31 mouse cellular contexts compared by ENCODE assay signal in the genomic region with DNA sequence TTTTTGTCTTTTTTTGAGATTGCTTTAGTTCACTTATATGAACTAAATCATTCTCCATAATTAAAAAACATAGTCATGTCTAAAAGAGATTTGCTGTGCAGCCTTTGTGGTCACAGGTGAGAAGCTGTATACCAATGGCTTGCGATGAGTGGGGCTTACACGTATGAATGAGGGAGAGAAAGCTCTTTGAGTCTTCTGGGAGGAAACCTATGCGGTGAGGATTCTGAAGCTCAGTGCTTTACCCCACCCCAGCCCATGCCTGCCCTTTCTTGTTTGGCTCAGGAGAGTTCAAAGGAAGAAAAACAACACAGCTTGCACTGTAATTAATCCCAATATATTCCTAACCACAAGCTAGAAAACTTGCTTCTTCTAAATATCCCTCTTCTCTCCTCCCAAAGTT. TPM values are rescaled to one million over a fixed set of nuclear protein-coding genes. Genes with fewer than 3 reads are reported as not detected.
DNase-seq lines count a peak whose midpoint lies in the region; ATAC-seq and TF ChIP-seq lines count a peak whose summit lies in the region.
"Had no signal": no experiment of that assay in that cellular context is flagged by ENCODE, and none has a peak within 500 bp of the region (broad histone marks: within the 10 kb centered on the region; RNA-seq: fewer than 3 reads in every experiment).

No protein-coding gene starts in this region.

- 0 out of 2 replicates have a peak, but pooled peaks have one; percentile 28 for ATAC-seq in liver, embryonic 14.5 days (ENCODE audit: insufficient read depth)
- ATAC-seq in megakaryocyte, adult 5-6 weeks (ENCODE audit: poor library complexity, severe bottlenecking): peak; percentile 40; the same call in 1 of the 2 replicates
- no peak for ATAC-seq in forebrain, embryonic 14.5 days
- ATAC-seq: activated CD4-positive, CD25-positive, alpha-beta regulatory T cell, adult 4 months; forebrain, embryonic 16.5 days; hindbrain, postnatal 0 days; inflammation-experienced regulatory T-cells, adult 6 months had no signal

- no peaks in the 10 kb centered on the region for H3K27me3 ChIP-seq in liver, embryonic 14.5 days (ENCODE audit: control insufficient read depth, insufficient read depth, low read length)
- H3K27me3 ChIP-seq in forebrain, embryonic 14.5 days (replicated peaks; ENCODE audit: control insufficient read depth, insufficient read depth, low read length): no peaks in the 10 kb centered on the region
- H3K27me3 ChIP-seq: CH12.LX; embryonic facial prominence, embryonic 13.5 days; forebrain, embryonic 12.5 days; heart, embryonic 12.5 days; heart, embryonic 15.5 days had no signal

- 61% methylated on average over 3 of the region's 3 CpGs for WGBS in liver, embryonic 14.5 days (ENCODE audit: insufficient replicate concordance)
- 90% methylated on average over 3 of the region's 3 CpGs for WGBS in forebrain, embryonic 14.5 days

- H3K4me1 ChIP-seq in liver, embryonic 14.5 days (replicated peaks; ENCODE audit: control insufficient read depth in 2 of 2, insufficient read depth in 2 of 2, low read length in 1 of 2): peaks cover 19 to 28% of the 10 kb centered on the region in 2 experiments
- no peaks in the 10 kb centered on the region for H3K4me1 ChIP-seq in forebrain, embryonic 14.5 days (ENCODE audit: control insufficient read depth, insufficient read depth, low read length)
- H3K4me1 ChIP-seq: embryonic facial prominence, embryonic 10.5 days; embryonic facial prominence, embryonic 13.5 days; heart, embryonic 12.5 days; heart, embryonic 15.5 days had no signal

- no peak overlapping the region for H3K9ac ChIP-seq in liver, embryonic 14.5 days (replicated peaks)
- H3K9ac ChIP-seq in forebrain, embryonic 14.5 days (ENCODE audit: low read length): no peak overlapping the region
- H3K9ac ChIP-seq: embryonic facial prominence, embryonic 13.5 days; forebrain, embryonic 12.5 days; heart, embryonic 12.5 days; heart, embryonic 15.5 days; hindbrain, embryonic 14.5 days had no signal

- no peak overlapping the region for H3K27ac ChIP-seq in liver, embryonic 14.5 days
- H3K27ac ChIP-seq in forebrain, embryonic 14.5 days (ENCODE audit: low read depth, low read length): no peak overlapping the region
- H3K27ac ChIP-seq: embryonic facial prominence, embryonic 10.5 days; embryonic facial prominence, embryonic 13.5 days; forebrain, embryonic 12.5 days; heart, embryonic 15.5 days; hindbrain, embryonic 14.5 days; hindbrain, postnatal 0 days had no signal

- no peak for DNase-seq in liver, embryonic 14.5 days (ENCODE audit: low read depth in 3 of 3, low spot score in 3 of 3)
- no peak for DNase-seq in liver
- DNase-seq in CD4-positive helper T cell, adult 2 months (ENCODE audit: low read depth, low spot score): peak; percentile 46
- peak; percentile 48 to 66 for DNase-seq in CD8-positive naive resting alpha-beta T cell, adult 2 months (ENCODE audit: low read depth in 2 of 2, low spot score in 2 of 2)
- no peak for DNase-seq in forebrain, embryonic 14.5 days (ENCODE audit: low spot score)
- DNase-seq in heart, postnatal 4 days: no peak
- DNase-seq: adrenal gland, adult 8-10 months; adrenal gland, postnatal 25 days; cerebellum, adult 11-12 months; cerebellum, adult 8-10 months; cerebellum, postnatal 10 days; cerebellum, postnatal 36 days; embryo, embryonic 11 days; gastrocnemius, postnatal 10 days; heart, adult 18-20 months; heart, postnatal 10 days; heart, postnatal 36 days had no signal

- no peak for TF ChIP-seq CTCF in liver, embryonic 14.5 days (IDR thresholded peaks at IDR 0.05; ENCODE audit: low read depth)

- no peaks in the 10 kb centered on the region for H3K36me3 ChIP-seq in liver, embryonic 14.5 days (replicated peaks; ENCODE audit: control insufficient read depth, insufficient read depth, low read depth)
- H3K36me3 ChIP-seq in forebrain, embryonic 14.5 days (ENCODE audit: control insufficient read depth, insufficient read depth, low read length): no peaks in the 10 kb centered on the region
- H3K36me3 ChIP-seq: embryonic facial prominence, embryonic 10.5 days; embryonic facial prominence, embryonic 13.5 days; forebrain, embryonic 12.5 days; G1E; heart, embryonic 12.5 days; heart, embryonic 15.5 days had no signal

- H3K4me3 ChIP-seq in liver, embryonic 14.5 days (ENCODE audit: insufficient read depth in 1 of 2, low read depth in 2 of 2, low read length in 2 of 2): no peak overlapping the region
- H3K4me3 ChIP-seq in forebrain, embryonic 14.5 days (ENCODE audit: low read depth, low read length): no peak overlapping the region
- H3K4me3 ChIP-seq: embryonic facial prominence, embryonic 10.5 days; embryonic facial prominence, embryonic 13.5 days; erythroblast, embryonic 14.5 days; forebrain, embryonic 12.5 days; heart, embryonic 12.5 days; heart, embryonic 15.5 days had no signal

- H3K9me3 ChIP-seq in liver, embryonic 14.5 days (ENCODE audit: control insufficient read depth, low read length): no peaks in the 10 kb centered on the region
- no peaks in the 10 kb centered on the region for H3K9me3 ChIP-seq in forebrain, embryonic 14.5 days (replicated peaks; ENCODE audit: control insufficient read depth, low read length)
- H3K9me3 ChIP-seq: embryonic facial prominence, embryonic 10.5 days; embryonic facial prominence, embryonic 13.5 days; forebrain, embryonic 12.5 days; G1E; heart, embryonic 12.5 days; heart, embryonic 15.5 days had no signal

- no peak for TF ChIP-seq EP300 in liver, embryonic 14.5 days (IDR thresholded peaks at IDR 0.05; ENCODE audit: low read depth)

- no peak overlapping the region; the same call in 1 of the 2 replicates for H3K4me2 ChIP-seq in liver, embryonic 14.5 days (ENCODE audit: low read depth)
- H3K4me2 ChIP-seq in forebrain, embryonic 14.5 days (ENCODE audit: low read length): no peak overlapping the region
- H3K4me2 ChIP-seq: embryonic facial prominence, embryonic 13.5 days; forebrain, embryonic 12.5 days; heart, embryonic 12.5 days; heart, embryonic 15.5 days; hindbrain, embryonic 14.5 days had no signal

RNA-seq across cellular contexts. Expression of a gene that starts 53.4 kb away (rescaled TPM):
- 30.2 and 32.9 TPM in 2 replicates for polyA plus RNA-seq in liver, embryonic 14.5 days (2012; rRNA removed)
- 128 and 149 TPM in 2 replicates for polyA plus RNA-seq in liver, embryonic 14.5 days (2014; fragmentation: Nextera tagmentation; extraction: Ambion mirVana)
- total RNA-seq in megakaryocyte, adult 5-6 weeks (2015): 716 and 772 TPM in 2 replicates
- 1,073 and 1,122 TPM in 2 replicates for total RNA-seq in megakaryocyte, adult 5-6 weeks (2017)
- polyA plus RNA-seq in forebrain, embryonic 14.5 days (2014; fragmentation: Nextera tagmentation; extraction: Ambion mirVana): 43.9 and 56.0 TPM in 2 replicates
- 100 to 1,000 TPM; 155 to 163 TPM for total RNA-seq in heart, postnatal 4 days (2021)

Comparison
In these comparisons a context has a peak if more than half of its experiments do, and no peak if none do; other contexts are left out.
1. DNase-seq: peak in CD4-positive helper T cell, adult 2 months (single experiment) and CD8-positive naive resting alpha-beta T cell, adult 2 months (2 of 2); none in liver, embryonic 14.5 days (0 of 3), liver (single experiment), forebrain, embryonic 14.5 days (single experiment) and heart, postnatal 4 days (single experiment).
2. RNA of a gene that starts 53.4 kb away (total RNA-seq): 716 to 1,122 TPM in megakaryocyte, adult 5-6 weeks; 155 to 163 TPM in heart, postnatal 4 days; every median in the first group is over 4 times any median in the second.